Mouse (Mus musculus) gastrocnemius, adult 8-10 months (tissue): Measurements from ENCODE around the gene Gfral. TPM values are rescaled to one million over a fixed set of nuclear protein-coding genes. Genes with fewer than 3 reads are reported as not detected.

Source experiments
- DNase-seq, 2 experiments: peaks; one replicate each; pipeline ENCODE4 v3.0.0; 2022; ENCODE audit warnings: low spot score in 2 of 2
- total RNA-seq, 4 experiments: library from RNA; stranded (reverse); gene quantifications; 2 replicates each; pipeline ENCODE4 v1.2.4; 2022

Gene Gfral
- total RNA-seq, 4 experiments from 2014 or later, result not detected

- DNase-seq, result no peak
These were observed 89.2 kb downstream of the Gfral start for GRCm38 (mm10) chr9:76124249-76124648.

- peak; percentile 27 to 30 for DNase-seq
These were observed 90.6 kb downstream of the Gfral start for GRCm38 (mm10) chr9:76122888-76123287.

Other genes with a start within 250 kb of the Gfral start
- under 1 TPM; 0.16 to 0.63 (median 0.25) TPM for gene Hmgcll1, start 198.8 kb downstream of the Gfral start, total RNA-seq
- gene Hcrtr2, start 110.2 kb upstream of the Gfral start, total RNA-seq, result not detected